Mouse (Mus musculus) embryonic fibroblast, embryonic 13.5 days (primary cell): ENCODE data around the gene Ctsw.

Source experiments
- CTCF ChIP-seq: IDR thresholded peaks from 2 replicates; pipeline ENCODE4 v1.5.1; 2011; ENCODE audit warnings: mild to moderate bottlenecking, control low read depth, low read length, moderate library complexity, borderline replicate concordance; ENCODE audit not compliant: insufficient read depth
- POLR2A ChIP-seq: IDR thresholded peaks from 2 replicates; pipeline ENCODE4 v1.6.1; 2011; ENCODE audit warnings: low read depth, mild to moderate bottlenecking, control low read depth, low read length, moderate library complexity

DNA sequence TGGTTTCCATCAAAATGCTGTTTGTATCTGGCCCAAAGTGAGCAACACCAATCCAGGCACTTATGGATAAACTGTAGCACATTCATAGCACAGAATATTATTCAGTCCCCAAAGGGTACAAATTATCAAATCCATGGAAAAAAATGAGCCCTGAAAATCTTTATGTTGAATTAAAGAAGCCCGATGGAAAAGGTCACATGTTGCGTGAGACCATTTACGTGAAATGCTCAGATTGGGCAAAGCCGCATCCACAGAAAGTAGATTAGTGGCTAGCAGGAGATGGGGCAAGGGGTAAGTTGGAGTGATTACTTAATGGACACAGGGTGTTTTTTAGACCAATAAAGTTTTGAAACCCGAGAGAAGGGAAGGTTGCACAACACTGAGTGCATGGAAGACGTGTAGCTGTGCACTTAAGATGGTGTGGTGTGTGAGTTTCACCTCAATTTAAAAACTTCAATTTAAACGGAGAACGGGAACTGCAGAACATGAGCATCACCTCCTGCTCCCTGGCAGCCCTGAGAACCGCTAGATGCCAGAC lies 23.9 kb downstream of the Ctsw start:
- TF ChIP-seq CTCF (no peak), POLR2A (no peak)
